Mouse (Mus musculus) stomach, adult 2 months (tissue): Measurements from ENCODE around the gene Naa35. TPM values are rescaled to one million over a fixed set of nuclear protein-coding genes. Genes with fewer than 3 reads are reported as not detected.

Experiments used
- polyA plus RNA-seq: library from polyadenylated mRNA; depleted of rRNA; stranded (reverse); fragments of >200 nt; gene quantifications from 2 replicates; pipeline ENCODE4 v1.2.3, GENCODE M21; 2012; rRNA removed

The Naa35 gene
- polyA plus RNA-seq: 8.2 and 11.1 TPM in 2 replicates

GRCm38 (mm10) chr13:59584947-59585647 is at the start of gene Naa35, which contains the start of gene Agtpbp1:
Gene Naa35, plus strand, starts transcription at chr13:59585259.
Gene Agtpbp1, minus strand, starts transcription at chr13:59585227.

GRCm38 (mm10) chr13:59675151-59676011 is 90.3 kb downstream of the Naa35 start, which contains the start of gene Golm1:
Gene Golm1, minus strand, starts transcription at chr13:59675811.

Other genes with a start within 250 kb of the Naa35 start
- 1.0 and 1.5 TPM in 2 replicates for gene Agtpbp1, start within 50 bp of the Naa35 start, polyA plus RNA-seq
- 27.7 and 38.3 TPM in 2 replicates for gene Golm1, start 90.6 kb downstream of the Naa35 start, polyA plus RNA-seq
- not detected in 2 replicates for gene 4921517D22Rik, start 108.8 kb downstream of the Naa35 start, polyA plus RNA-seq
- not detected in 2 replicates for gene Spata31d1a, start 125.1 kb downstream of the Naa35 start, polyA plus RNA-seq
- gene Spata31d1b, start 127.0 kb downstream of the Naa35 start, polyA plus RNA-seq: 0.02 TPM in 1 of 2 replicates, not detected in the other
- not detected in 2 replicates for gene Spata31d1d, start 146.5 kb downstream of the Naa35 start, polyA plus RNA-seq
- gene 1700014D04Rik, start 161.5 kb downstream of the Naa35 start, polyA plus RNA-seq: not detected in 2 replicates
- 26.5 and 27.6 TPM in 2 replicates for gene Isca1, start 184.6 kb downstream of the Naa35 start, polyA plus RNA-seq
- gene Gm49354, start 197.0 kb downstream of the Naa35 start, polyA plus RNA-seq: not detected in 2 replicates
- 6.8 and 8.3 TPM in 2 replicates for gene Tut7, start 237.9 kb downstream of the Naa35 start, polyA plus RNA-seq